Mouse (Mus musculus) CH12.LX (cell line): ENCODE measurements around the gene Zbp1.

Experiments
- CTCF ChIP-seq, 2 experiments: IDR thresholded peaks in 1 of 2; conservative IDR thresholded peaks in 1 of 2; 2 replicates each; pipeline ENCODE4 v1.5.1; 2011 to 2012; ENCODE audit warnings: low read depth in 2 of 2, low read length in 2 of 2, improper control_type of control experiment in 1 of 2, inconsistent platforms in 1 of 2, mild to moderate bottlenecking in 1 of 2, moderate library complexity in 1 of 2
- NRF1 ChIP-seq: IDR thresholded peaks from 2 replicates; pipeline ENCODE4 v1.6.1; 2014; ENCODE audit warnings: low read depth, mild to moderate bottlenecking, inconsistent platforms, low read length, improper control_type of control experiment, moderate library complexity
- USF2 ChIP-seq: conservative IDR thresholded peaks from 2 replicates; pipeline ENCODE4 v1.6.1; 2011; ENCODE audit warnings: low read depth, low read length, improper control_type of control experiment

DNA sequence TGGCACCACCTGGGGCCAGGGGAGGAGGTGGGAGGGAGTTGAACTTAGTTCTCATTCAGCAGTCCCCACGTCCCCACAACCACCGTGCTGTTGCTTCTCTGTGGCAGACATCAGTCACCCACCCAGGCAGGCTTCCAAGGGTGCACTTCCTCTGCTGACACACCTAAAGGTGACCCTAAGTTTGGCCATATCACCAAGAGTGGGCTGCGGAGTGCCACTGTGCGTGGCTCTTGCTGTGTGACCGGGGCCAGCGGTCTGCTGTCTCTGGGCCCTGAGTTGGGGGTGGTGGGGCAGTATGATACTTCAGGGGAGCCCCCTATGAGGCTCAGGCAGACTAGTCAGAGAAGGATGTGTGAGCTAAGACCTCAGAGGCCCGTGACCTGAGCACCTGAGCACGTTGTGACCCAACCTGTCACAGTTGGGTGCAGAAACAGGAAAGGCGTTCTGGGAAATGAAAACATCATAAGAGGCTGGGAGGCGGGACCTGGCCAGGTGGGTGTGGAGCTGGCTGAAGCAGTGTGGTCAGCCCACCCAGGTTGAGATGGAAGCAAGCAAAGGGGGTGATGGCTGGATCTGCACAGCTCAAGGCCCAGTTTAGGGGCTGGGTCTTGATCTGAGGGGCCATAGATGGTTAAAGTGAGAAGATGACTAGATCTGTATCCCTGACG, 37.9 kb downstream of the Zbp1 start:
- TF ChIP-seq NRF1 (no peak), USF2 (no peak), CTCF (conservative IDR thresholded peaks at IDR 0.05 in 1 of 2, IDR thresholded peaks at IDR 0.05 in 1 of 2; ENCODE audit: low read depth in 2 of 2, low read length in 2 of 2) (no peak)
